ENCODE assay signal across 9 mouse cellular contexts in genomic region chr9:61434062-61434461, GRCm38 (mm10).
A peak's percentile ranks its signal among the peaks of the same experiment; 100 is the strongest.
DNase-seq lines count a peak whose midpoint lies in the region; ATAC-seq and TF ChIP-seq lines count a peak whose summit lies in the region.
"Had no signal": no experiment of that assay in that cellular context is flagged by ENCODE, and none has a peak within 500 bp of the region (broad histone marks: within the 10 kb centered on the region; RNA-seq: fewer than 3 reads in every experiment).

No protein-coding gene starts in this region.

- peak; percentile 44 for TF ChIP-seq POLR2A in myocyte (IDR thresholded peaks at IDR 0.05; ENCODE audit: insufficient read length, low read depth)

- H3K27me3 ChIP-seq in hindbrain, postnatal 0 days (ENCODE audit: insufficient read depth, low read length) = no peaks in the 10 kb centered on the region
- H3K27me3 ChIP-seq in myocyte (ENCODE audit: control insufficient read depth, insufficient read depth, insufficient read length) = no peaks in the 10 kb centered on the region
- H3K27me3 ChIP-seq in lung, postnatal 0 days (replicated peaks; ENCODE audit: insufficient read depth, low read length) = peaks cover 23% of the 10 kb centered on the region
- H3K27me3 ChIP-seq in heart, embryonic 11.5 days (ENCODE audit: control insufficient read depth, insufficient read depth, low read length) = peaks cover 23% of the 10 kb centered on the region

- TF ChIP-seq CTCF in hindbrain, postnatal 0 days (IDR thresholded peaks at IDR 0.05; ENCODE audit: low read depth) = 0 out of 2 replicates have a peak, but pooled peaks have one; percentile 8
- TF ChIP-seq CTCF in lung, postnatal 0 days (IDR thresholded peaks at IDR 0.05) = no peak

- no peak overlapping the region for H3ac ChIP-seq in myocyte (ENCODE audit: control insufficient read depth, insufficient read length)

- H3K9me3 ChIP-seq in hindbrain, postnatal 0 days (ENCODE audit: low read length) = no peaks in the 10 kb centered on the region
- no peaks in the 10 kb centered on the region for H3K9me3 ChIP-seq in lung, postnatal 0 days (ENCODE audit: low read length)
- H3K9me3 ChIP-seq in heart, embryonic 11.5 days (replicated peaks; ENCODE audit: control insufficient read depth, low read length) = no peaks in the 10 kb centered on the region; the same call in 1 of the 2 replicates
- H3K9me3 ChIP-seq: embryonic facial prominence, embryonic 13.5 days had no signal

- DNase-seq in adrenal gland, postnatal 36 days = peak; percentile 38 to 39
- DNase-seq in adrenal gland, adult 8-10 months = no peak
- DNase-seq in cerebellum, postnatal 14 days = peak; percentile 71 to 76
- DNase-seq in hindbrain, postnatal 0 days (ENCODE audit: low spot score) = peak; percentile 84
- no peak for DNase-seq in kidney, adult 9 months
- no peak for DNase-seq in lung, postnatal 0 days (ENCODE audit: low spot score)

- peak; percentile 88 for ATAC-seq in hindbrain, postnatal 0 days
- ATAC-seq in lung, postnatal 0 days = no peak
- no peak for ATAC-seq in heart, embryonic 11.5 days (replicated peaks; ENCODE audit: insufficient number of reproducible peaks, low FRiP score, low TSS enrichment)

- H3K4me3 ChIP-seq in hindbrain, postnatal 0 days (ENCODE audit: low read length) = no peak overlapping the region
- H3K4me3 ChIP-seq in myocyte = no peak overlapping the region
- no peak overlapping the region for H3K4me3 ChIP-seq in lung, postnatal 0 days (ENCODE audit: low read depth, low read length)
- H3K4me3 ChIP-seq in heart, embryonic 11.5 days (ENCODE audit: low read depth, low read length) = no peak overlapping the region
- H3K4me3 ChIP-seq: embryonic facial prominence, embryonic 13.5 days had no signal

- H3K9ac ChIP-seq in hindbrain, postnatal 0 days (replicated peaks; ENCODE audit: low read length) = no peak overlapping the region
- H3K9ac ChIP-seq in lung, postnatal 0 days (replicated peaks; ENCODE audit: low read depth) = no peak overlapping the region
- H3K9ac ChIP-seq in heart, embryonic 11.5 days (ENCODE audit: low read depth, low read length) = no peak overlapping the region
- H3K9ac ChIP-seq: embryonic facial prominence, embryonic 13.5 days had no signal

- H3K4me2 ChIP-seq in hindbrain, postnatal 0 days (ENCODE audit: low read depth, low read length) = no peak overlapping the region
- peak overlapping the region; percentile 69 for H3K4me2 ChIP-seq in myocyte (ENCODE audit: low read depth)
- H3K4me2 ChIP-seq in lung, postnatal 0 days (replicated peaks; ENCODE audit: low read depth, low read length) = no peak overlapping the region
- H3K4me2 ChIP-seq in heart, embryonic 11.5 days = no peak overlapping the region
- H3K4me2 ChIP-seq: embryonic facial prominence, embryonic 13.5 days had no signal

- no peak for TF ChIP-seq EP300 in lung, postnatal 0 days (IDR thresholded peaks at IDR 0.05)

- peaks cover 8% of the 10 kb centered on the region; the same call in 1 of the 2 replicates for H3K4me1 ChIP-seq in hindbrain, postnatal 0 days (ENCODE audit: insufficient read depth, low read length)
- H3K4me1 ChIP-seq in lung, postnatal 0 days (ENCODE audit: insufficient read depth, low read depth, low read length) = no peaks in the 10 kb centered on the region
- peaks cover 5% of the 10 kb centered on the region for H3K4me1 ChIP-seq in heart, embryonic 11.5 days (ENCODE audit: control insufficient read depth, insufficient read depth, low read length)

- H3K79me2 ChIP-seq in myocyte (ENCODE audit: control insufficient read depth, insufficient read depth) = no peaks in the 10 kb centered on the region

- WGBS in hindbrain, postnatal 0 days = 15% methylated on average over 11 of the region's 11 CpGs
- 47% methylated on average over 11 of the region's 11 CpGs for WGBS in lung, postnatal 0 days
- WGBS in heart, embryonic 11.5 days (ENCODE audit: insufficient replicate concordance) = 23% methylated on average over 11 of the region's 11 CpGs

- H3K36me3 ChIP-seq in hindbrain, postnatal 0 days (ENCODE audit: insufficient read depth, low read length) = no peaks in the 10 kb centered on the region
- H3K36me3 ChIP-seq in myocyte (ENCODE audit: control insufficient read depth, insufficient read depth) = no peaks in the 10 kb centered on the region
- H3K36me3 ChIP-seq in lung, postnatal 0 days (ENCODE audit: insufficient read depth, low read length) = no peaks in the 10 kb centered on the region
- no peaks in the 10 kb centered on the region for H3K36me3 ChIP-seq in heart, embryonic 11.5 days (ENCODE audit: control insufficient read depth, insufficient read depth, low read length)
- H3K36me3 ChIP-seq: embryonic facial prominence, embryonic 13.5 days had no signal

- H3K27ac ChIP-seq in hindbrain, postnatal 0 days = peak overlapping the region; percentile 41; the same call in 1 of the 2 replicates
- no peak overlapping the region for H3K27ac ChIP-seq in lung, postnatal 0 days (ENCODE audit: low read length)
- no peak overlapping the region for H3K27ac ChIP-seq in heart, embryonic 11.5 days (ENCODE audit: low read depth, low read length)
- H3K27ac ChIP-seq: embryonic facial prominence, embryonic 13.5 days had no signal

TF ChIP-seq in myocyte, 11 proteins besides CTCF, POLR2A, EP300 and RAD21:
- TF ChIP-seq MYOD1 (IDR thresholded peaks at IDR 0.05; ENCODE audit: control insufficient read depth in 1 of 3, insufficient read length in 2 of 3, low read depth in 2 of 3) (peak; percentile 19 to 99 (median 96)), MYOG (IDR thresholded peaks at IDR 0.05; ENCODE audit: control insufficient read depth in 1 of 3, insufficient read depth in 1 of 3, insufficient read length in 2 of 3, low read depth in 2 of 3) (peak; percentile 93 to 99 (median 96)), TCF12 (IDR thresholded peaks at IDR 0.05; ENCODE audit: insufficient read depth, poor library complexity, severe bottlenecking) (peak; percentile 85), POLR2AphosphoS2 (IDR thresholded peaks at IDR 0.05; ENCODE audit: insufficient read length, low read depth) (no peak), TCF3 (IDR thresholded peaks at IDR 0.05; ENCODE audit: insufficient read length, low read depth) (peak; percentile 97), REST (IDR thresholded peaks at IDR 0.05; ENCODE audit: insufficient read depth, insufficient read length) (no peak), E2F4 (IDR thresholded peaks at IDR 0.05; ENCODE audit: insufficient read depth) (no peak), CEBPB (IDR thresholded peaks at IDR 0.05; ENCODE audit: insufficient read depth, poor library complexity, severe bottlenecking) (peak; percentile 80), MAX (IDR thresholded peaks at IDR 0.05; ENCODE audit: low read depth) (no peak), USF1 (IDR thresholded peaks at IDR 0.05; ENCODE audit: low read depth) (no peak), SRF (IDR thresholded peaks at IDR 0.05; ENCODE audit: control insufficient read depth, insufficient read length, low read depth) (no peak)

Comparison
In these comparisons a context has a peak if more than half of its experiments do, and no peak if none do; other contexts are left out.
1. DNase-seq: peak in adrenal gland, postnatal 36 days (2 of 2), cerebellum, postnatal 14 days (2 of 2) and hindbrain, postnatal 0 days (single experiment); none in adrenal gland, adult 8-10 months (single experiment), kidney, adult 9 months (single experiment) and lung, postnatal 0 days (single experiment).